Mouse (Mus musculus) right cerebral cortex, adult 18-20 months (tissue): Measurements from ENCODE around the gene Atp5h.
A peak's percentile ranks its signal among the peaks of the same experiment; 100 is the strongest.
"Not testable (repeated sequence)": the region's sequence is repeated elsewhere in the genome, so short reads cannot be mapped to it uniquely, and the experiment has no call there.

Experiments
- DNase-seq: peaks from one replicate; pipeline ENCODE4 v3.0.0; 2022; ENCODE audit warnings: mixed read lengths

The Atp5h gene

DNA sequence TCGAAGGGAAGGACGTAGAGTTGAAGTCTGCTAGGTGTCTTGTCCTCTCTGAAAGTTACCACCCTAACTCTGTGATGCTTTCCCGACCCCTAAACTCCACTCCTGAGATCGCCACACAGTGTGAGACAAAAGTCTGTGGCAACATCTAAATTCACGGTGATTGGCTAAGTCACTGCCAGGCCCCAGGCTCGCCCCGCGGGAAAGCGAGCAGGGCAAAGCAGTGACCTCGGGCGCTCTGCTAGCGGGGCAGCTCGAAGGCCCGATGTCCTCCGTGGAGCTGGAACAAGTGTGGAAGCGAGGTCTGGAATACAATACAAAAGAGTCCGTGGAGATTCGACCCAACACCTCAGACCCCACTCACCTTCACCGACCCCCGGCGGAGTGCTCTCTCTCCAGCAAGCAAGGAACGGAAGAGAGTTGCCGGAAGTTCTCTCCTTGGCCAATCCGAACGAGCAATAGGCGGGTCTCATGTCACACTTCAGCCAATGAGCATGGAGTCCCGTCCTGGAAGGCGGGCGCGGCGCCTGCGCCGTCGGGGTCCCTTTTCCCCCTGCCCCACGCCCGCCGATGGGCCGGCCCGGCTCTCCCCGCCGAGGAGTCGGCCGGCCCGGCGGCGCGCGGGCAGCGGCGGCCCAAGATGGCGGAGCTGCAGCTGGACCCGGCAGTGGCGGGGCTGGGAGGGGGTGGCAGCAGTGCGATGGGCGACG, at the start of gene Atp5h, which contains the start of gene Kctd2:
Gene Atp5h (minus strand): TSS at position 432 of the 707 bp plus-strand sequence.
Gene Kctd2 (plus strand): TSS at position 598 of the 707 bp plus-strand sequence.
- DNase-seq, result peak; percentile 96

DNA sequence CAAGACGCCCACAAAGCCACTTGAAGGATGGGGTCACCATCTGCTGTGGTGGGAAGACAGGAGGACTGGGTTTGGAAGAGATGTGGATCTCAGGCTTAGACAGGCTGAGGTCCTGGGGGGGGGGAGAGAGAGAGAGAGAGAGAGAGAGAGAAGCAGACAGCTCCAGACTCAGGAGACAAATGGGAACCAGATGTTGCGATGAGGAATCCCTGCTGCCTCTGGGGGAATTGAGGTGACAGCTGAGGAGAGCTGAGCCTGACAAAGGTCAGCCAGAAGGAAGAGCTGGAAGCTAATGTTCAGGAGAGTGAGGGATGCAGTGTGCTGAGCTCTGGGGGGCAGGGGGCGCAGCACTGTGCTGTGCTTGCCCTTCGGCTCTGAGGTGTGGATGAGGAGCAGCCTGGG, 47.5 kb upstream of the Atp5h start:
- no peak for DNase-seq

DNA sequence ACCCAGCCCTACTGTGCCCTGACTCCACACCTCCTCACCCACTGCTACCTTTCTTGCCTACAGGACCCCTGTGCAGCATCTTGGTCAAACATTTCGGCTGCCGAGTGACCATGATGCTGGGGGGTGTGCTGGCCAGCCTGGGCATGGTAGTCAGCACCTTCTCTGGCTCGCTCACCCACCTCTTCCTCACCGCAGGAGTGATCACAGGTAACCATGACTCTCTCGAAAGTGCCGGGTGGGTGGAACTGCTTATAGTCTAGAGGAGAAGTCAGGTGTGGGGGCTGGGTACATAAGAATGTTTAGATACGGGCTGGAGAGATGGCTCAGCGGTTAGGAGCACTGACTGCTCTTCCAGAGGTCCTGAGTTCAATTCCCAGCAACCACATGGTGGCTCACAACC, 45.1 kb upstream of the Atp5h start:
- no peak for DNase-seq

DNA sequence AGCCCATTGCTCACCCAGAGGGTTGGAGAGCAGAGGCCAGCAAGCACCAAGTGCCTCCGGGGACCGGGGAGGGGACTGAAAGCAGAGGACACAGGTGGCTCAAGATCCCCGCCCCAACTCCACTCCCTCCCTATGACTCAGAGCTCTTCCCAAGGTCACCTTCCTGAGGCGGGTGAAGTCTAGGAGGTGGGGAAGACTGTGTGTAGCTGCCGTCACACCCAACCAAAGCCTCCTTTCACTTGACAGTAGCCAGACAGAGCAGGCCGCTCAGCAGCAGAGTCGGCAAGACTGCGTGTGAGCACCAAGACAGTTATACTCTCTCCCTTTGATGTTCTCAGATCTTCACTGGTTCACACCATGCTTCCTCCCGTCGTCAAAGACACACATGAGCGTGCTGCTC, 43.6 kb upstream of the Atp5h start:
- no peak for DNase-seq

DNA sequence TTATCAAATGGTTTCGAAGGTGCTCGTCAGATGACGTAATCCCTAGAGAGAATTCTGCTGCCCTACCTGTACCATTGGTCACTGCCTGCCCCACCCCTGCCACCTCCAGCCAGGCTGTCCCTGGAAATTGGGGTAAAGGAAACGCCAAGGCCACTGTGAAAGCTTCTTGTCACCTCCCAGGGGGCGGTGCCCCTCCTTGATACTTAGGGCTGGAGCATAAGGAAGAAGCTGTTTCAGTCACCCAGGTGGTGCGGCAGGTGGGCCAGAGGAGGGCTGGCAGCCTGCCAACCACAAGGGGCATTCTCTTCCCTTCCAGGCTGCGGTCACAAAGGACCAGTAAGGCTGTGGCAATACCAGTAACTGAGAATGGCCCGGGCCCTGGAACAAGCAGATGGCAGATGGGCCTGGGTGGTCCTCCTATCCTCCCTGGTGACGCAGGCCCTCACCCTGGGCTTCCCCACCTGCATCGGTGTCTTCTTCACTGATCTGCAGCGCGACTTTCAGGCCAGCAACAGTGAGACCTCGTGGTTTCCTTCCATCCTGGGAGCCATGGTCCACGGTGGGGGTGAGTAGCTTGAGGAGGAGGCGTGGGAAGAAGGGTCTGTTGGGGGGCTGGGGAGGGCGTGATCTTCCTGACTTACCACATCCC, 42.6 kb upstream of the Atp5h start, which contains the start of gene Slc16a5:
Gene Slc16a5 (plus strand): TSS at position 232 of the 649 bp plus-strand sequence.
- no peak for DNase-seq

DNA sequence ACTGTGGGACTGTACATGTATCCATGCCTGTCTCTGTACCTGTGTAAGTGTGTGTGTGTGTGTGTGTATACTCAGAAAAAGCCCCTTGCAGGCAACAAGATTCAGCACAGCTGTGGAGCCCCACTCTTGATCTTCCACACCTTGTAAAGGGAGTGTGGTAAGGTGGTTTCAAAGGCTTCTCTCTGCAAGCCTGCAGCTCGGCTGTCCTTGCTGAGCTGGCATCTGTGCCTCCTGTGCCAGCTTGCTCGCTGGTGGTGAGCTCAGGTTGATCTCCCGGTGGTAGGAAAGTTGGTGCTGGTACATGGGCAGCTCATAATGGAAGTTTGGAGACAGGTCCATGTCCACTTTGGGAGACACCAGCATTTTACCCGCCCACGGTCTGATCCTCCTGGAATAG, 42.1 kb upstream of the Atp5h start:
- DNase-seq, result no peak

DNA sequence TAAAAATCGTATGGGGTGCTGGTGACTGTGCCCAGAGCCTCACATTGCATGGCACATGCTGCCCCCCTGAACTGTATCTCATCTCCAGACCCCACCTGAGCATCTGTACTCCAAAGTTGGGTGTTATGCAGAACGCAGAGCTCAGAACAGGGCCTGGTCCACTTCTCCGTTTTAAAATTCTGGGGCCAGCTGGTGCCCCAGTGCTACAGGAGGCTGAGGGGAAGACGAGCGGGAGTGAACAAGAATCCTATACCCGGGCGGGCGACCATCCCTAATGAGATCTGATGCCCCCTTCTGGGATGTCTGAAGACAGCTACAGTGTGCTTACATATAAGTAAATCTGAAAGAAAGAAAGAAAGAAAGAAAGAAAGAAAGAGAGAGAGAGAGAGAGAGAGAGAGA, 41.2 kb upstream of the Atp5h start:
- DNase-seq, result no peak

DNA sequence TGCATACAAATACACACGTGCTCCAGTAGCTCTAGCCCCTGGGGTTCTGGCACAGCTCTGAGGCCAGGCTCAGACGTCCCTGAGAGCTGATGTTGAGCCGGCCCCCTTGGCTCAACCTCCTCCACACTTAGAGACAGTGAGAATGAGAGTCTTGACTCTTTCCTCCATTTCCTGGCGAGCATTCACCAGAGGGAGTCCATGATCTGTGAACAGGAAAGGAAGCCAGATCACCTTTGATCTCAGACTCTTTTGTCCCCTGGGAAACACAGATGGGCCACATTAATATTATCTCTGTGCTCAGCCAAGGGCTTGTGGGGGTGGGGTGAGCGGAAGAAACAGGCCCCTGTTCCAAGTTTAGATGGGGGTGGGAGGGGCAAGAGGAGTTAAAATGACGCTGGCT, 37.6 kb upstream of the Atp5h start:
- DNase-seq, result no peak

DNA sequence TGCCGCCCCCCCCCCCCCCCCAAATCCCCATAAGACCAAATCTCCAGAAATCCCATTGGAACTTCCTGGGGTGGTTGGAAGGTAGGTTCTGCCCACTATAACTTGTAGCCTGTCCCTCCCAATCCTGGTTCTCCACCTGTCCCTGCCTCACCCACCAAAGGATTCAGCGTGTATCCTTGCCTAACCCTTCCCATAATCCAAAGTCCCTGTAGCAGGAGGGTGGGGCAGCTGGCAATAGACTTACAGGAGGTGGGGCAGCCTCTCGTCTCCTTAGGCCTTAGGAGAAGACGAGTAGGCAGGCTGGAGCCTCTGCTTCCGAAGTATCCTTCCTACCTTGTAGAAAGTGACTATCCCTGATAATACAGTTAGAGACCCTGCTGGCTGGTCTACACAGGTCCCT, 36.4 kb upstream of the Atp5h start:
- DNase-seq, result no peak

DNA sequence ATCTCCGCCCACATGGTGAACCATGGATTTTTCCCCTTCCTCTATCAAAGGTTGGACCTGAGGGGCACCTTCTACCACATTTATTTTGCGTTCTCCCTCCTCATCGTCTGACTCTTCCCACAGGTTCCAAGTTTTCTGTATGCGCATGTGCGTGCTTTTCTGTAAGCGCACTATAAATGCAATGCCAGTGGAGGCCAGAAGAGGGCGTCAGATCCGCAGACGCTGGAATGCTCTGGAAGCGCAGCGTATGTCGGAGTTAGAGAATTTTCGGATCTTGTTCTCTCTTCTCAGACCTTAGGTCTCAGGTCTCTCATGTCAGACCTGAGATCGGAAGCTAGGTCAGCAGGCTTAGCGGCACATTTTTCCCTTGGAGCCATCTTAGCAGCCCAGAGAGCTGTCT, 35.9 kb upstream of the Atp5h start:
- no peak for DNase-seq

DNA sequence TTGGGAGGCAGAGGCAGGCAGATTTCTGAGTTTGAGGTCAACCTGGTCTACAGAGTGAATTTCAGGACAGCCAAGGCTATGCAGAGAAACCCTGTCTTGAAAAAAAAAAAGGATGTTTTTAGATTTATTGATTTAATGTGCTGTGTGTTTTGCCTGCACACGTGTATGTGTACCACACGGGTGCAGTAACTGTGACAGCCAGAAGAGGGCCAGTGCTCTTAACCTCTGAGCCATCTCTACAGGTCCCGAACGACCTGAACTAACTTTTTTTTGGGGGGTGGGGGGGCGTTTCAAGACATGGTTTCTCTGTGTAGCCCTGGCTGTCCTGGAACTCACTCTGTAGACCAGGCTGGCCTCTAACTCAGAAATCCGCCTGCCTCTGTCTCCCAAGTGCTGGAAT, 35.1 kb upstream of the Atp5h start:
- DNase-seq, result not testable (repeated sequence)

DNA sequence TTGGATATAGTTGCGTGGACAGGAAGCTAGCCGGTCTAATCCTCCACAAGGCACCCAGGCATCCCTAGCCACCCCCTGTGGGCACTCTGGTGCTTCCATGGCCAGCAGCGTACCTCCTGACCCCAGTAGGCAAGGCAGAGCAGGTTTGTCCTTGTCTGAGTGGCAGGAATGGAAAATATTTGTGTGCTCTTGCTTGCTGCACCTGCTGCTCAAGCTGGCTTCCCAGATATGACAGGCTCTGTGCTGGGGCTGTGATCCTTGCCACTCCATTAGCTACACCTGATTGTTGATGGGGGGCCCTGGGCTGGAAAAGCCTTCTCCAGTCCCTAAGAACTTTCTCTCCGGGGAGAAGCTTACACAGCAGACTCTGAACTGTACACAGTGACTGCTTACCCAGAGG, 33.5 kb upstream of the Atp5h start:
- no peak for DNase-seq

DNA sequence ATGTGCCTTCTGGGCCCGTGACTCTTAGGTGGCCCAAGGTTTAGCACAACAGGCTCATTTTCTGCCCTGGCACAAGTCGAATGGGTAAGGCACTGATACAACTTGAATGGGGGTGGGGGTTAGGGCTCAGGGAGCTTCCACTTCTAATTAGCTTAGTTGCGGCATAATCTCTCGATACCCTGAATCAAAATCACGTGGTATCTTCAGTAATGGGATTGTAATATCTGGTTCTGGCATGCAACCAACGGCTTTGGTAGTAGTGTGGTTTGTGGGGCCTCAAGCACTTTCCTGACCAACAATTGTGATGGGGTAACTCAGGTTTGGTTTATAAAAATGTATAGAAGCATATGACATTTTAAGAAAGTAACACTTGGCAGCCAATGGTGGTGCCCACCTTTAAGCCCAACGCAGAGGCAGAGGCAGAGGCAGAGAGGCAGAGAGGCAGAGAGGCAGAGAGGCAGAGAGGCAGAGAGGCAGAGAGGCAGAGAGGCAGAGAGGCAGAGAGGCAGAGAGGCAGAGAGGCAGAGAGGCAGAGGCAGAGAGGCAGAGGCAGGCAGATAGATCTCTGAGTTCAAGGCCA, 32.6 kb upstream of the Atp5h start:
- no peak for DNase-seq

DNA sequence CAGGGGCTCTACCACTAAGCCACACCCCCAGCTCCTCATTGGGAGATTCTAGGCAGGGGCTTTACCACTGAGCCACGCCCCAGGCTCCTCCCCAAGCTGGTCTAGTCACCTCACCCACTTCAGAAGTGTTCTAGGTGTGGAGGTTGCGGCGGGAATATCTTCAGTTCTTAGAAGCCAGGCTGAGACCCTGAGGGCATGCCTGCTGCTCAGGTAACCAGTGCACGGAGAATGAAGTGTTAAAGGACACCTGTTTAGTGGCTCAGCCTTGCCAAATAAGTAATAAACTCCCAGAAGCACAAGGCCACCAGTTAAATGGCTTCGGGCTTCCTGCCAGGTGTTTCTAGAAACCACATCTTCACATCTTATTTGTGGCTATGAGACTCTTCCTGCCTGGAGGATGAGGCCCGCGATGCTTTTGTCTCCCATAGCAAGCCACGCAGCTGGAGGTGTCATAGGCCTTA, 32.0 kb upstream of the Atp5h start:
- no peak for DNase-seq

DNA sequence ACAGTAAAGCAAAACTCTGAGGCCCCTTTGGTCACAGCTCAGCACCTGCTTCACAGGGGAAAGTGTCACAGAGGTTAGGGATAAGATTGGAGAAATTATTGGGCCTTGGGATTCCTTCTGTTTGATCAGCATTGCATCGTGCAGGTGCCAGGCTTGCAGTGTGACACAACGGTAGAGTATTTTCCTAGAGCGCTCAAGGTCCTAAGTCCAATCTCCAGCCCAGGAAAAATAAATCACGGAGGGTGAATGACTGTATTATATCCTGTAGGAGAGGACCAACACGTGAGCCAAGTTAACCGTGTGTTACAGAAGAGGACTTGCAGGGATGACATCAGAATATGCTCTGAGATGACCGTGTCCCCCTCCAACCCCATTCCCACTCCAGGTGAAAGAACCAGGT, 30.4 kb upstream of the Atp5h start:
- DNase-seq, result no peak

DNA sequence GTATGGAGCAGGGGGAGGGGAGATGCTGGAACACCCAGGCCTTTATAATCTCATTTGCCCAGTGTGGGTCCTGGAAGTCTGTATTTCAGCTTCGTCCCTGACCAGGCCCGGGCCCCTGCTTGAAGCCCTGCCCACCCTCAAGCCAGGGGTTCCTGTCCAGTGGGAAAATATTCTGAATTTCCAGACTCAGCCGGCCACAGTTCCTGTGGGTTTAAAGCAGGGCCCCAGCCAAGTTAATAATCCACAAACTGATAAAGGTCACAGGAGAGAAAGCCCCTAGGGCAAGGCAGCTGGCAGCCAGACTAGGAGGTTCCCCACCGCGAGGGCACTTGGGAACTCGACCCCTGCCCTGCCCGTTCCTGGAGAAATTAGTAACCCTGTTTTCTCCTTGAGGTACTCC, 29.2 kb upstream of the Atp5h start:
- no peak for DNase-seq

DNA sequence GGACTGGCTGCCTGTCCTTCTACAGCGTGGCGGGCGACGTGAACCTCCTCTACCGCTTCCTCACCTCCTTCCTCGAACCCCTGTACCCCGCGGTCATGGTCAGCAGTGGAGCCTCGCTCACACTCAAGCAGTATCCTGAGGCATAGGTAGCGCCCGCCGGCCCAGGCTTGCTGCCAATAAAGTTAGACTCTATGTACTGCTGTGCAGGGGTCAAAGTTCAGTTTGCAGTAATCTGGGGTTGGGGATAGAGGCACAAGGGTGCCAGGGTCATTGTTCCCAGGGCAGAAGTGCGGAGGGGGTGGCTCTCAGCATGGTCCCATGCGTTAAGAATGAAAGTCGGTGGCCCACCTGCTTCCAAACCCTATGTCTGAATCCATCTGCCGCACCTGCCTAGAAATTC, 28.3 kb upstream of the Atp5h start:
- no peak for DNase-seq

DNA sequence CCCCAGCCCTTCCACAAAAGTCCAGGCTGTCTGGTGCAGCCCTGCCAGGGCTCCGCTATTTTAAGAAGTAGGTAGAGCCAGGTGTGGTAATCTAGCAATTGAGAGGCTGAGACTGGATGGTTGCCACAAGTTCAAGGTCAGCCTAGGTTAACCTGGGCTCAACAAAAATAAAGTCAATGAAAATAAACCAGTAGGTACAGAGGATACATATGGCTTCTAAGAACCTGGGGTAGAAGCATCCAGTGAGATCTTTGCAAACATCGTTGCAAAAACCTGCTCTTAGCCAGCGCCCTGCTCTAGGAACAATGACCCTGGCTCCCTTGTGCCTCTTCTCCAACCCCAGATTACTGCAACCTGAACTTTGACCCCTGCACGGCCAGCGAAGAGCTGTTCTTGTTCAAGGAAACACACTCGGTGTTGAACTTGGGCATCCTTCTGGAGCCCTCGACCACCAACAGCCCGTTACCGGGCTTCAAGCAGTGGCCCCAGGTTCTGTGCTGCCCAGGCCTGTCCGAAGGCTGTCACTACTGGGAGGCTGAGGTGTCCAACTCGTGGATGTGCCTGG, 27.6 kb upstream of the Atp5h start:
- DNase-seq, result no peak

DNA sequence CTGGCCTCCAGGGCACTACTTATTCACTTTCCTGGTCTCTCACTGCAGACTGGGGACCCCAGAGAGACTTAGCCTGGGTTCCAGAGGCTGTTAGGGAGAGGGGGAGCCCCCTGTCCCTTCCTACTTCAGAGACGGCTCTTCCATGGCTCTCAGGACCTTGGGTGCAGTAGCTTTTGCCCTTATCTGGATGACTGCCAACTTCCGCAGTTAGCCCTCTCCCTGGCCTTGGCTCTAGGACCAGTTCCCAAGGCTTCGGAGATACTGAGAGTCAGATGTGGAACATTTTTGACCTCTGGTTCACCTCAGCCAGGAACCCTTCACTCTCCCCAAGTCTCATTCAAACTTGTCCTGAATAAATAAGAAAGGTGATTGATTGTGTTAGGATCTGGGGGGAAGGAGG, 27.1 kb upstream of the Atp5h start:
- DNase-seq, result no peak

DNA sequence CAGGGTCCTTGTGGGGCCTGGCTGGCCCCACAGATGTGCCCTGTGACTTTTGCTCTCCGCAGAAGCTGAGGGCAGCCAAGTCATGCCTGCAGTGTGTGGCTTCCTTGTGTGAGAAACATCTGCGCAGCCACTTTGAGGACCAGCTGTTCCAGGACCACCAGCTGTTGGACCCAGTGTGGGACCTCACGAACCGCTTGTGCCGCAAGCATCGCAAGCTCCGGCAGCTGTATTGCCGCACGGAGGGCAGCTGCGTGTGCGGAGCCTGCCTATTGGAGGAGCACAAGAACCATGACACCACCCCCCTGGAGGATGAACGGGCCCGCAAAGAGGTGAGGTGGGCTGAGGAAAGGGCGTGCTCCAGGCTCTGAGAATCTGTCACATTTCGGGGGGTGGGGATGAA, 21.7 kb upstream of the Atp5h start:
- no peak for DNase-seq

DNA sequence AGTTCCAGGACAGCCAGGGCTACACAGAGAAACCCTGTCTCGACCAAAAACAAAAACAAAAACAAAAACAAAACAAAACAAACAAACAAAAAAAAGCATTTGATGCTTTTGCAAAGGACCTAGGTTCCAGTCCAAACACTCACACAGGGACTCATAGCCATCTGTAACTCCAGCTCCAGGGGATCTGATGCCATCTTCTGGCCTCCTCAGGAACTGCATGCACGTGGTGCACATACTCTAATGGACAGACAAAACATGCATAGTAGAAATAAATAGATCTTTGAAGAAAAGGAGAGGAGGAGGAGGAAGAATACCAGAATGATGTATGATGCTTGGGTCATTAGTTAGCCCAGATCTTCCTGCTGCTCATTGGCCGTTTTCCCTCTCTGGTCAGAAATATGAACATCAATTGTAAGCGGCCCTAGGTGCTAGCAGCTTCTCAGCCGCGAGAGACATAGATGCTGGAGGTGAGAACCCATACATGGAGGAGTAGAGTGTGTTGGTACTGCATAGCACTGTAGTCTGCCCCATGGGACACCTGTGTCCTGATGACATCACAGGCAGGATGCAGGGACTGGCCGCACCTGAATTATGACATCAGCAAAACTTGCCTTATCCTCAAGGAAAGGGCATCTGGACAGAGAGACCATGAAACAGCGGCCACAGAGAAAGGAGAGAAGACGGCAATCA, 20.3 kb upstream of the Atp5h start, which contains the start of gene Trim80:
Gene Trim80 (plus strand): TSS at position 640 of the 690 bp plus-strand sequence.
- DNase-seq, result no peak

DNA sequence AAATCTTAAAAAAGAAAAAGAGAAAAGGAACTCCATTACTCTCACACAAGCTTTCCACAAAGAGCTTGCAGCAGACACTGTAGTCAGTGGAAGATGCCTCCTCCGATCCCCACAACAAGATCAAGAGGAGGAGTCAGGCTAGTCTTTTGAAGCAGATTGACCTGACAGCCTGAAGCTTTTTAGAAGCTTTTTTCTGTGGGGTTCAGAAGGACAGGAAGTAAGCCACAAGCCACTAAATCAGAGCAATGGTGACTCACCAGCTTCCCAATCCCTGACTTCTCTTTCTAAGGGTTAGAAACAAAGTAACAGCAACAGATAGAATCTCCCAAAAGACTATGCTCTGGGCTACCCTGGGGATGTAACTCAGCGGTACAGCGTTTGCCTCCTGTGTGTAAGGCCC, 19.6 kb upstream of the Atp5h start:
- no peak for DNase-seq

DNA sequence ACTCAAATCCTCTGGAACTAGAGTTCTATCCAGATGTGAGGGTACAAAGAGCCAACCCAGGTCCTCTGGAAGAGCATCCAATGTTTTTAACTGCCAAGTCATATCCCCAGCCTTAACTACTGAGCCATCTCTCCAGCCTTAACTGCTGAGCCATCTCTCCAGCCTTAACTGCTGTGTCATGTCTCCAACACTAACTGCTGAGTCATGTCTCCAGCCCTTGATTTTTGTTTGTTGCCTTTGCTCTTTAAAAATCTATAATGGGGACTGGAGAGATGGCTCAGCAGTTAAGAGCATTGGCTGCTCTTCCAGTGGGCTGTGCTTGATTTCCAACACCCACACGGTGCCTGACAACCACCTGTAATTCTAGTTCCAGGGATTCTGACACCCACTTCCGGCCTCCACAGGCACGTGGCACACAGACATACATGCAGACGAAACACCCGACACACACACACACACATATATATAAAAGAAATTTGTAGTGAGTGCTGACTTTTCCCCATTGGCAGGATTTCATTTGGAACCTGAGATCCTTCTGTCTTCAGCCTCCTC, 17.9 kb upstream of the Atp5h start:
- DNase-seq, result no peak
